Mouse (Mus musculus) CH12.LX (cell line): Measurements from ENCODE around the gene Gm13278. TPM values are rescaled to one million over a fixed set of nuclear protein-coding genes. Genes with fewer than 3 reads are reported as not detected.

ENCODE experiments used
- DNase-seq: peaks from one replicate; pipeline ENCODE4 v3.0.0-alpha.2; 2013; ENCODE audit errors: extremely low read depth
- H3K27ac ChIP-seq: 2 replicates; pipeline ENCODE4 v1.5.1; 2012; ENCODE audit warnings: low read depth, mild to moderate bottlenecking, control low read depth, moderate library complexity; ENCODE audit not compliant: insufficient read depth
- H3K27me3 ChIP-seq: replicated peaks from 2 replicates; pipeline ENCODE3; 2012; ENCODE audit warnings: inconsistent platforms
- H3K36me3 ChIP-seq, 2 experiments: replicated peaks in 1 of 2; 2 replicates each; pipeline versions ENCODE3 to v1.6.1; 2012; ENCODE audit warnings: inconsistent platforms in 1 of 2, low read length in 1 of 2, mild to moderate bottlenecking in 1 of 2, mixed read lengths in 1 of 2, moderate library complexity in 1 of 2; ENCODE audit not compliant: control insufficient read depth in 1 of 2, insufficient read depth in 1 of 2
- H3K4me1 ChIP-seq, 2 experiments: 2 replicates each; pipeline ENCODE4 v1.6.1; 2012; ENCODE audit warnings: inconsistent platforms in 1 of 2, moderate library complexity in 1 of 2; ENCODE audit not compliant: insufficient read depth in 2 of 2, control insufficient read depth in 1 of 2
- H3K4me2 ChIP-seq: 2 replicates; pipeline ENCODE4 v1.6.1; 2012; ENCODE audit warnings: low read depth, mild to moderate bottlenecking, control low read depth; ENCODE audit not compliant: poor library complexity, insufficient read depth, severe bottlenecking
- H3K4me3 ChIP-seq, 3 experiments: fragments of 150-350 bp in 1 of 3; sonication (generic) in 1 of 3; replicated peaks in 1 of 3; 2 replicates each; pipeline versions ENCODE3 to v1.5.1; 2011 to 2012; ENCODE audit warnings: low read depth in 2 of 3, low read length in 2 of 3, mild to moderate bottlenecking in 2 of 3, moderate library complexity in 2 of 3, control low read depth in 1 of 3, improper control_type of control experiment in 1 of 3, inconsistent platforms in 1 of 3, mixed read lengths in 1 of 3; ENCODE audit not compliant: poor library complexity in 1 of 3
- H3K79me2 ChIP-seq: replicated peaks from 2 replicates; pipeline ENCODE4 v1.6.1; 2012; ENCODE audit warnings: mild to moderate bottlenecking, moderate library complexity; ENCODE audit not compliant: control insufficient read depth, poor library complexity, insufficient read depth, severe bottlenecking; ENCODE audit errors: extremely low read depth
- H3K9ac ChIP-seq: 2 replicates; pipeline ENCODE4 v1.6.1; 2012; ENCODE audit warnings: low read depth, mild to moderate bottlenecking, control low read depth, moderate library complexity; ENCODE audit not compliant: insufficient read depth
- H3K9me3 ChIP-seq: replicated peaks from 2 replicates; pipeline ENCODE3; 2012; ENCODE audit warnings: low read length, inconsistent platforms, mixed read lengths
- BHLHE40 ChIP-seq: IDR thresholded peaks from 2 replicates; pipeline ENCODE4 v1.6.1; 2011; ENCODE audit warnings: mild to moderate bottlenecking, low read depth, low read length, improper control_type of control experiment
- CHD1 ChIP-seq: IDR thresholded peaks from 2 replicates; pipeline ENCODE4 v1.6.1; 2012; ENCODE audit warnings: low read depth, low read length, improper control_type of control experiment, inconsistent platforms
- CHD2 ChIP-seq: IDR thresholded peaks from 2 replicates; pipeline ENCODE4 v1.6.1; 2011; ENCODE audit warnings: low read length, improper control_type of control experiment
- E2F4 ChIP-seq: IDR thresholded peaks from 2 replicates; pipeline ENCODE4 v1.6.1; 2011; ENCODE audit warnings: low read depth, low read length, improper control_type of control experiment; ENCODE audit not compliant: insufficient replicate concordance
- EP300 ChIP-seq: IDR thresholded peaks from 2 replicates; pipeline ENCODE4 v1.6.1; 2011; ENCODE audit warnings: low read length, improper control_type of control experiment
- IRF4 ChIP-seq: IDR thresholded peaks from 2 replicates; pipeline ENCODE4 v1.6.1; 2014; ENCODE audit warnings: low read depth, mild to moderate bottlenecking, inconsistent platforms, low read length, improper control_type of control experiment
- MAFK ChIP-seq: IDR thresholded peaks from 2 replicates; pipeline ENCODE4 v1.6.1; 2011; ENCODE audit warnings: low read length, improper control_type of control experiment; ENCODE audit not compliant: insufficient replicate concordance
- MEF2A ChIP-seq: IDR thresholded peaks from 2 replicates; pipeline ENCODE4 v1.6.1; 2014; ENCODE audit warnings: low read depth, mild to moderate bottlenecking, inconsistent platforms, low read length, improper control_type of control experiment, borderline replicate concordance
- MXI1 ChIP-seq: IDR thresholded peaks from 2 replicates; pipeline ENCODE4 v1.6.1; 2011; ENCODE audit warnings: mild to moderate bottlenecking, low read depth, low read length, improper control_type of control experiment
- ZKSCAN1 ChIP-seq: IDR thresholded peaks from 2 replicates; pipeline ENCODE4 v1.6.1; 2012; ENCODE audit warnings: low read depth, inconsistent platforms, low read length, improper control_type of control experiment, borderline replicate concordance
- ZMIZ1 ChIP-seq: IDR thresholded peaks from 2 replicates; pipeline ENCODE4 v1.6.1; 2012; ENCODE audit warnings: low read depth, mild to moderate bottlenecking, inconsistent platforms, low read length, improper control_type of control experiment
- dilution Hi-C: fragments of 300-500 bp; cut with MboI; formaldehyde crosslinking; loops from 2 replicates; pipeline ENCODE4 v1.14.3; 2020; ENCODE audit warnings: low sequenced_read_pairs; ENCODE audit not compliant: extremely low pct_unique_long_range_greater_than_20kb, extremely low pct_ligation_motif_present
- in situ Hi-C: fragments of 300-500 bp; cut with MboI; formaldehyde crosslinking; loops from 3 replicates; pipeline ENCODE4 v1.14.3; 2019; ENCODE audit warnings: low sequenced_read_pairs, low pct_ligation_motif_present, low pct_unique_long_range_greater_than_20kb, mixed read lengths
- polyA plus RNA-seq: library from polyadenylated mRNA; unstranded; fragments of >175 nt; gene quantifications from 2 replicates; pipeline ENCODE4 v1.2.1, GENCODE M21; 2012; ENCODE audit warnings: low read depth; ENCODE audit not compliant: insufficient read length
- total RNA-seq, 2 experiments: library from RNA; depleted of rRNA; stranded (reverse); fragments of 300-350 nt in 1 of 2; fragments of >200 nt in 1 of 2; gene quantifications; 2 replicates each; pipeline ENCODE4 v1.2.3; 2012 to 2014

Gene Gm13278
- total and polyA plus RNA-seq, 3 experiments = not detected

GRCm38 (mm10) chr4:88840058-88840457, 48.7 kb downstream of the Gm13278 start (continued):
- TF ChIP-seq MXI1 (no peak), ZMIZ1 (no peak), MAFK (no peak), MEF2A (no peak), E2F4 (no peak)

- Histone ChIP-seq H3K9me3 (no peaks in the 10 kb centered on the region), H3K27ac (no peak within 1 kb of the TSS), H3K9ac (no peak within 1 kb of the TSS), H3K4me3 (no peak within 1 kb of the TSS), H3K79me2 (no peaks in the 10 kb centered on the region), H3K4me2 (no peak within 1 kb of the TSS), H3K4me1 (peaks cover 5 to 10% of the 10 kb centered on the region in 2 experiments; a peak in 3 of 4 replicates), H3K27me3 (peaks cover 59% of the 10 kb centered on the region), H3K36me3 (no peaks in the 10 kb centered on the region)
- in situ Hi-C loops (no loop called here), dilution Hi-C loops (no loop called here)
- DNase-seq = no peak
- TF ChIP-seq BHLHE40 (no peak; the same call in 1 of the 2 replicates), EP300 (0 out of 2 replicates have a peak, but pooled peaks have one; percentile 24), IRF4 (peak; percentile 63), CHD1 (no peak), CHD2 (peak; percentile 62; the same call in 1 of the 2 replicates), ZKSCAN1 (no peak)
These were observed 50.1 kb downstream of the Gm13278 start, which contains the start of gene Ifna4 for GRCm38 (mm10) chr4:88841438-88841911. Ifna4 (plus strand) TSS chr4:88841861.

Other genes starting within 250 kb of the Gm13278 start
Only the 20 nearest of the 31 such genes appear.
- 40.0 and 42.2 TPM in 2 replicates for gene Klhl9, start 69.1 kb upstream of the Gm13278 start, total RNA-seq (2012; rRNA removed)
- 51.6 and 55.2 TPM in 2 replicates for gene Klhl9, start 69.1 kb upstream of the Gm13278 start, total RNA-seq (2014; rRNA removed)
- gene Klhl9, start 69.1 kb upstream of the Gm13278 start, polyA plus RNA-seq = 16.1 and 19.1 TPM in 2 replicates
- not detected in 2 replicates for gene Gm13271, start 36.7 kb upstream of the Gm13278 start, total RNA-seq (2012; rRNA removed)
- gene Gm13271, start 36.7 kb upstream of the Gm13278 start, total RNA-seq (2014; rRNA removed) = not detected in 2 replicates
- not detected in 2 replicates for gene Gm13271, start 36.7 kb upstream of the Gm13278 start, polyA plus RNA-seq
- gene Gm13283, start 31.4 kb upstream of the Gm13278 start, total RNA-seq (2012; rRNA removed) = not detected in 2 replicates
- gene Gm13283, start 31.4 kb upstream of the Gm13278 start, total RNA-seq (2014; rRNA removed) = not detected in 2 replicates
- not detected in 2 replicates for gene Gm13283, start 31.4 kb upstream of the Gm13278 start, polyA plus RNA-seq
- gene Gm13290, start 17.7 kb upstream of the Gm13278 start, total RNA-seq (2012; rRNA removed) = not detected in 2 replicates
- not detected in 2 replicates for gene Gm13290, start 17.7 kb upstream of the Gm13278 start, total RNA-seq (2014; rRNA removed)
- gene Gm13290, start 17.7 kb upstream of the Gm13278 start, polyA plus RNA-seq = not detected in 2 replicates
- not detected in 2 replicates for gene Gm13289, start 14.6 kb upstream of the Gm13278 start, total RNA-seq (2012; rRNA removed)
- not detected in 2 replicates for gene Gm13289, start 14.6 kb upstream of the Gm13278 start, total RNA-seq (2014; rRNA removed)
- gene Gm13289, start 14.6 kb upstream of the Gm13278 start, polyA plus RNA-seq = not detected in 2 replicates
- not detected in 2 replicates for gene Gm13272, start 11.7 kb upstream of the Gm13278 start, total RNA-seq (2012; rRNA removed)
- gene Gm13272, start 11.7 kb upstream of the Gm13278 start, total RNA-seq (2014; rRNA removed) = not detected in 2 replicates
- not detected in 2 replicates for gene Gm13272, start 11.7 kb upstream of the Gm13278 start, polyA plus RNA-seq
- not detected in 2 replicates for gene Ifnz, start 9.4 kb upstream of the Gm13278 start, total RNA-seq (2012; rRNA removed)
- not detected in 2 replicates for gene Ifnz, start 9.4 kb upstream of the Gm13278 start, total RNA-seq (2014; rRNA removed)
- not detected in 2 replicates for gene Ifnz, start 9.4 kb upstream of the Gm13278 start, polyA plus RNA-seq
- gene Gm13276, start 5.8 kb upstream of the Gm13278 start, total RNA-seq (2012; rRNA removed) = not detected in 2 replicates
- not detected in 2 replicates for gene Gm13276, start 5.8 kb upstream of the Gm13278 start, total RNA-seq (2014; rRNA removed)
- gene Gm13276, start 5.8 kb upstream of the Gm13278 start, polyA plus RNA-seq = not detected in 2 replicates
- gene Gm13277, start 2.9 kb upstream of the Gm13278 start, total RNA-seq (2012; rRNA removed) = not detected in 2 replicates
- gene Gm13277, start 2.9 kb upstream of the Gm13278 start, total RNA-seq (2014; rRNA removed) = not detected in 2 replicates
- gene Gm13277, start 2.9 kb upstream of the Gm13278 start, polyA plus RNA-seq = not detected in 2 replicates
- gene Gm13275, start 2.9 kb downstream of the Gm13278 start, total RNA-seq (2012; rRNA removed) = not detected in 2 replicates
- gene Gm13275, start 2.9 kb downstream of the Gm13278 start, total RNA-seq (2014; rRNA removed) = not detected in 2 replicates
- not detected in 2 replicates for gene Gm13275, start 2.9 kb downstream of the Gm13278 start, polyA plus RNA-seq
- gene Gm13279, start 5.8 kb downstream of the Gm13278 start, total RNA-seq (2012; rRNA removed) = not detected in 2 replicates
- not detected in 2 replicates for gene Gm13279, start 5.8 kb downstream of the Gm13278 start, total RNA-seq (2014; rRNA removed)
- gene Gm13279, start 5.8 kb downstream of the Gm13278 start, polyA plus RNA-seq = not detected in 2 replicates
- not detected in 2 replicates for gene Gm13285, start 8.1 kb downstream of the Gm13278 start, total RNA-seq (2012; rRNA removed)
- gene Gm13285, start 8.1 kb downstream of the Gm13278 start, total RNA-seq (2014; rRNA removed) = not detected in 2 replicates
- not detected in 2 replicates for gene Gm13285, start 8.1 kb downstream of the Gm13278 start, polyA plus RNA-seq
- gene Gm13287, start 11.7 kb downstream of the Gm13278 start, total RNA-seq (2012; rRNA removed) = not detected in 2 replicates
- gene Gm13287, start 11.7 kb downstream of the Gm13278 start, total RNA-seq (2014; rRNA removed) = not detected in 2 replicates
- not detected in 2 replicates for gene Gm13287, start 11.7 kb downstream of the Gm13278 start, polyA plus RNA-seq
- gene Gm13288, start 14.0 kb downstream of the Gm13278 start, total RNA-seq (2012; rRNA removed) = not detected in 2 replicates
- gene Gm13288, start 14.0 kb downstream of the Gm13278 start, total RNA-seq (2014; rRNA removed) = not detected in 2 replicates
- not detected in 2 replicates for gene Gm13288, start 14.0 kb downstream of the Gm13278 start, polyA plus RNA-seq
- gene Ifna7, start 24.7 kb downstream of the Gm13278 start, total RNA-seq (2012; rRNA removed) = not detected in 2 replicates
- not detected in 2 replicates for gene Ifna7, start 24.7 kb downstream of the Gm13278 start, total RNA-seq (2014; rRNA removed)
- gene Ifna7, start 24.7 kb downstream of the Gm13278 start, polyA plus RNA-seq = not detected in 2 replicates
- not detected in 2 replicates for gene Ifna11, start 28.4 kb downstream of the Gm13278 start, total RNA-seq (2012; rRNA removed)
- gene Ifna11, start 28.4 kb downstream of the Gm13278 start, total RNA-seq (2014; rRNA removed) = not detected in 2 replicates
- not detected in 2 replicates for gene Ifna11, start 28.4 kb downstream of the Gm13278 start, polyA plus RNA-seq
- not detected in 2 replicates for gene Ifna6, start 35.9 kb downstream of the Gm13278 start, total RNA-seq (2012; rRNA removed)
- not detected in 2 replicates for gene Ifna6, start 35.9 kb downstream of the Gm13278 start, total RNA-seq (2014; rRNA removed)
- not detected in 2 replicates for gene Ifna6, start 35.9 kb downstream of the Gm13278 start, polyA plus RNA-seq
- not detected in 2 replicates for gene Ifna5, start 44.0 kb downstream of the Gm13278 start, total RNA-seq (2012; rRNA removed)
- not detected in 2 replicates for gene Ifna5, start 44.0 kb downstream of the Gm13278 start, total RNA-seq (2014; rRNA removed)
- not detected in 2 replicates for gene Ifna5, start 44.0 kb downstream of the Gm13278 start, polyA plus RNA-seq
- not detected in 2 replicates for gene Ifna4, start 50.3 kb downstream of the Gm13278 start, total RNA-seq (2012; rRNA removed)
- gene Ifna4, start 50.3 kb downstream of the Gm13278 start, total RNA-seq (2014; rRNA removed) = not detected in 2 replicates
- not detected in 2 replicates for gene Ifna4, start 50.3 kb downstream of the Gm13278 start, polyA plus RNA-seq
- not detected in 2 replicates for gene Ifna1, start 58.5 kb downstream of the Gm13278 start, total RNA-seq (2012; rRNA removed)
- not detected in 2 replicates for gene Ifna1, start 58.5 kb downstream of the Gm13278 start, total RNA-seq (2014; rRNA removed)
- not detected in 2 replicates for gene Ifna1, start 58.5 kb downstream of the Gm13278 start, polyA plus RNA-seq